Mouse (Mus musculus) ovary, postnatal 14 days (tissue): ENCODE results near the gene Kcnj15.

Experiments used
- DNase-seq: peaks from one replicate; pipeline ENCODE4 v3.0.0; 2022; ENCODE audit warnings: low spot score

Gene Kcnj15

GRCm38 (mm10) chr16:95257266-95257894 is at the start of gene Kcnj15:
Gene Kcnj15, plus strand, starts transcription at chr16:95257558.
- no peak for DNase-seq

DNA sequence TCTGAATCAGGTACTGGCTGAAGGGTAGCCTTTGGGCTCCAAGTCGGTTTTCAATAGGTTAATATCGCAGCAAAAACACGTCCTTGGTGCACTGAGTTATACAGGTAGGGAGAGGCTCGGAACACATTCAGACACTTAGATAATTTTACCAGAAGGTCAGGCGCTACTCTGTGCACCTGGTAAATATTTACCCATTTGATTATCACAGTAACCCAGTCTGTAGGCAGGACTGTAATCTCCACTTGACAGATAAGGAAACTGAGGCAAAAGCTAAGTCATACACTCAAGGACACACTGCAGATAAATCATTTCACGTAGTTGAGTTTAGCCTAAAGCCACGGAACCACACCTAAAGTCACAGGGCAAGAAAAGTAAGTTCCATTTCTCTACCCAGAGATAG is 49.1 kb upstream of the Kcnj15 start:
- no peak for DNase-seq

- DNase-seq: no peak
Measured at GRCm38 (mm10) chr16:95209011-95209466, 48.3 kb upstream of the Kcnj15 start.

DNA sequence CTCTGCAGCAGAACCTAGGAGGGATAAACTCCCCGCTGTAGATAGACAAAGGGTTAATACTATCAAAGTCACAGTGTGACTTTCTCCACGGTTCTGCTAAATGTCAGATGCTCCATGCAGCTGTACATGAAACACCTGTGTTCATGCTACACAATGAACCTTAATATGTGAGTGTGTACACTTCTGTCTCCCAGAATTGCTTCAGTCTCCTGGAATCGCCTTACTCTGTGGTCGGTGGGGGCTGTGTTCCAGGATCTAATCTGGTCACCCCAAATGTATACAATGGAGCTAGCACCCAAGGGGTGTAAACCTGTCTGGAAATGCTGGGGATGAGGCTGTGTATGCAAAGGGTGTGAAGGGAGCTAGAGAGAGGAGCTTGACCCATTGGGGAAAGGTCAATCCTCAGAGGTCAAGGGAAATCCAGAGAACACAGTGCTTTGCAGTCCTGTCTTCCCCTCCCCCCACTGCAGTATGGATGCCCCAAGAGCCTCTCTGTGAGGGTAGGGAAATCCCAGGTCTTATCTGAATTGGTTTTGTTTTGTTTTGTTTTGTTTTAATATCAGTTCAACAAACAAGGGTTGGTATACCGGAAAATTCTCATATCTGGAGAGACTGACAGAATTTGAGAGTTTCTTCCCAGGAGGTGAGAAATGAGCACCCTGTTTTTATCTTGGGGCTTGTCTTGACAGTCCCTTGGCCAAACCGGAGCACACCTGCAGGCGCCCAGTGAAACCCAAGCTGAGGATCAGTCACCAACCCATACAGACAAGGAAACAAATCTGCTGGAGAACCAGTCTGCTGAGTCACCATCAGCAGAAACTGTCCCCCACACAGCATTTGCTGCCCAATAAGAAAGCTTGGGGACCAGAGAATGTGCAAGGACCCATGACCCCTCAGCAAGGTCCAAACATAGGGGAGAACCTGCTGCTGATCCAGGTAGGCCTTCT is 42.8 kb upstream of the Kcnj15 start:
- no peak for DNase-seq

GRCm38 (mm10) chr16:95215782-95216181 is 41.6 kb upstream of the Kcnj15 start:
- no peak for DNase-seq

- no peak for DNase-seq
Measured at GRCm38 (mm10) chr16:95216346-95216745, 41.0 kb upstream of the Kcnj15 start.

DNA sequence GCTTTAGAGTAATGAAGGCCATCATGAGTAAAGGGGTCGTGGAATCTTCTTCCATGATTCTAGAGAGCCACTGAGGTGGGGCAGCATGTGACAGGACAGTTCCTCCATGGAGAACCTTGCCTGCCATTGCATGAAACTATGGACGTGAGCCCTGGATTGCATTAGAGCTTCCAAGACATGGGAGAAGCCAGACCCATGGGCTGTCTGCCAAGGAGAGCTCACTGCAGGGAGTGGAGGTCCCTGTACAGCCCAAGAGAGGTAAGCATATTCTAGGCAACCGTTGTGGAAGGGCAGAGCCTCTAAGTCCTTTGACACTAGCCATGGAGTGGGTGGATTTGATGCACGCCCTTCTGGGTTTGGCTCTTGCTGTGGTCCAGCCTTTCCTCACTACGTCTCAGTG is 40.5 kb upstream of the Kcnj15 start:
- no peak for DNase-seq

DNA sequence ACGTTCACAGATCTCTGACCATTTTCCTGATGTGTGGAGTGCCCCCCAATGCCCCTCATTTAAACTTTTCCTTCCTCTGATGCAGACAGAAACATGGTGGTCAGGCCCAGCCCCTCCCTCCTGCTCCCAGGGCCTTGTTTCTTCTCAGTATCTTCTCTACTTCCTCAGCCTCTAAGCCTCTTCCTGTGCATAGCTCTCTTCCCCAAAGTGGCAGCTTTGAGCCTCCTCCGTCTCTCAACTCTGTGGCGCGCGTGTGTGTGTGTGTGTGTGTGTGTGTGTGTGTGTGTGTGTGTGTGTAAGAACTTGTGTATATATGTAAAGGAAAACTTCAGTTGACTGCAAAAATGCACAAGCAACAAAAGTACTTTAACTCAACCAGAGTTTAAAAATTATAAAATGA is 38.6 kb upstream of the Kcnj15 start:
- DNase-seq: no peak

DNA sequence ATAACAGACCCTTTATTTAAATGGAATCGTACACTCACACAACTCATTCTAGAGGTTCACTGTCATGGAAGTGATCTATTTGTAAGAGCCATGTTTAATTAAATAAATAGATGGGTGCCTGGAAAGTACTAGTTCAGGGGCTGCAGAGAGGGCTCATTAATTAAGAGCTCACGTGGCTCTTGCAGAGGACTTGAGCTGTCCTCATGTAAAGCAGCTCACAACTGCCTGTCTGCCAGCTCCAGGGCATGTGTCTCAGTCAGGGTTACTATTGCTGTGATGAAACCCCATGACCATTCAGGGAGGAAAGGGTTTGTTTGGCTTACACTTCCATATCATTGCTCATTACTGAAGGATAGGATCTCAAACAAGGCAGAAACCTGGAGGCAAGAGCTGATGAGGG is 37.9 kb upstream of the Kcnj15 start:
- DNase-seq: no peak

DNA sequence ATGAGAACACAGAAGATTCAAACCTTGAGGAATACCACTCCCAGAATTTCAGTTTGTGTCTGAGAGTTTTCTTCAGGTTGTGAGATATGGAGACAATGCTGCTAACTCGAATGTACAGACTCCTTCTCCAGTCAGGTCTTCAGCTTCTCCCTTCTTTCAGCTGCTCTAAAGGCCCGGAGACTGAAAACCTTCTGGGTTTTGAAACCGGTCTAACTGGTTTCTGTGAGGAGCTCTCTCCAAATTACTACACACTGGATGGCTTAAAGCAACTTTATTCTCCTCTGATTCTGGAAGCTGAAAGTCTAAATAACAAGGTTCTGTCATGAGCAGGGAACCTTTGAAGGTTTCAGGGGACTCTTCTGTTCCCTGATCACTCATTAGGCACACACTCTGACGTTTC is 36.3 kb upstream of the Kcnj15 start:
- DNase-seq: no peak

GRCm38 (mm10) chr16:95222026-95222718 is 35.2 kb upstream of the Kcnj15 start:
- DNase-seq: no peak

DNA sequence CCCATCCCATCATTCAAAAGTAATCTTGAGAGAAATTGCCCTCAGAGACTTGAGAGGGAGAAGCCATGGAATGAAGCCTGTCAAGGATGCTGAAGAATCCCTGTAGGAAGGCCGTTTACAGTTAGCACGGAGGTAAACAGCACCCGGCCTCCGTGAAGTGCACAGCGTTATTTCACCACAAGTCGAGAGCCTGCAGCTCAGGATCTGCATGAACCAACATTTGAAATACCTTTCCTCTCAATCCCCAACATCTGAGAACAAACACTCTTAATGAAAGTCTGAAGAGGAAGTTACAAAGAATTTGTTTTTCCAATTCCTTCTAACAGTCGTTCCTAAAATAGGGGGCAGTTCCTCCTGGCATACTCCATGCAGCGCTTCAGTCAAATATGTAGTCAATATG is 33.9 kb upstream of the Kcnj15 start:
- no peak for DNase-seq

GRCm38 (mm10) chr16:95225285-95225684 is 32.1 kb upstream of the Kcnj15 start:
- DNase-seq: no peak

DNA sequence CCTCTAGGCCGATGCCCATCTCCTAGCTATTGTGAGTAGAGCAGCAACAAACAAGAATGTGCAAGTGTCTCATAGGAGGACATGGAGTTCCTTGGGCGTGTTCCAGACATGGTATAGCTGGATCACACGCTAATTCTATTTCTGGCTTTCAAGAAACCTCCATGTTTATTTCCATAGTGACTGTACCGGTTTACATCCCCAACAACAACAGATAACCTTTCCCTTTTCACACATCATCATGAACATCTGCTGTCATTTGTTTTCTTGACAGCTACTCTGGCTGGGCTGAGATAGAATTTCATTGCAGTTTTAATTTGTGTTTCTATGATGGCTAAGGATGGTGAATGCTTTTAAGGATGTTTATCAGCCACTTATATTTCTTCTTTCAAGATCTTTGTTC is 25.6 kb upstream of the Kcnj15 start:
- no peak for DNase-seq

DNA sequence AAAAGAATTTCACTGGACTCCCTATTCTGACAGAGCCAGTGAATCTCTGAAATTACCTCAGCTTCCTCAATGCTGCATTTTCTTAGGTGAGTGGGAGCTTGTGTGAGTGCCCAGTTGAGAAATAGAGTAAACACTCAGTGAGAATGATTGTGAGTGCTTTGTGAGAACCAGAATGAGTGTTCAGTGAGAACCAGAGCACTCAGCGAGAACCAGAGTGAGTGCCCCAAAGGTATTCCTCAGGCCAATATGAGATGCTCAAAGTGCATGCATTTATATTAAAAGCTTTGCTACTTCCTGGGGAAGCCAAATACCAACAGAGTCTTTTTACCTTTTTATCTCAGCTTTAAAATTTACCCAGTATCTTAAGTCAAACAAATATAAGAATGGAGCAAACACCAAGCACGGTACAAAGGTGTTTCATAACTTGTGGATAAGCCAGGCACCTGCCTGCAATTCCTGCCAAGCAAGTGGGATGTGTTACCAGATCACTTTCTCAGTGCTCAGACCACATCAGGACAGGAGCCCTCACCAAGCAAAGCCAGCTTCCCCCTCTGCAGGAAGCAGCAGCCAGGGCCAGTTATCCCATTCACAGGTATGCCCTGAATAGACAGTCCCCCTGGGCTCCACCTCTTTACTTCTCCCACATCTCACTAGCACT is 22.3 kb upstream of the Kcnj15 start:
- no peak for DNase-seq

DNA sequence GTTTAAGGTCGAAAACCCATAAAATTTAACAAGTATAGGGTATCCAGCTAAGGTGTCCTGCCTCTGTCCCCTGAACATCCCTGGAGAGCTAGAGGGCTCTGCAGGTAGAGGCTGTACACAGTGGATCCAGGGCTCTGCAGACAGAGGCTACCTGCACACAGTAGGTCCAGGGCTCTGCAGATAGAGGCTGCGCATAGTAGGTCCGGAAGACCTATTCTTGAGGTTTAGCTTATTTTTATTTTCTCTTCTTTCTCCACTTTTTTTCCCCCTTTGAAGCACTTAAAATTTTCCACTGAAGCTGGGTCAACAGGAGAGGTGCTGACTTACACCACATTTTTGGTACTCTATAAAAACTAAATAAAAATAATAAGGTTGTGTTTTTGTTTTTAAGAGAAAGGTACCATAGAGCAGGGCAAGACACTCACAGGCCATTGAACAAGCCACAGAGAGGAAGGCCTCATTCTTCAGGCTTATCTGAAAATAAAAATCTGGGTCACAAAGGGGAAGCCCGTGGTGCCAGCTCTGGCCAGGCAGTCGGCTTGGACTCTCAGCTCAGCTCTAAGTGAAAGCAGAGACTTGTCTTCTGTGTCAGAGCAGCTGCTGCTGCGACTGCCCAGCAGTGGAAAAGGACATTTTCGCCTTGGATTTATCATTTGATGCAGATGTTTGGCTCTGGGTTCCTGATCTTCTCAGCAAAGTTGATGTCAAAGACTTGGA is 18.0 kb upstream of the Kcnj15 start:
- DNase-seq: no peak

GRCm38 (mm10) chr16:95240688-95241087 is 16.7 kb upstream of the Kcnj15 start:
- DNase-seq: no peak

- DNase-seq: no peak
Measured at GRCm38 (mm10) chr16:95241581-95241980, 15.8 kb upstream of the Kcnj15 start.

DNA sequence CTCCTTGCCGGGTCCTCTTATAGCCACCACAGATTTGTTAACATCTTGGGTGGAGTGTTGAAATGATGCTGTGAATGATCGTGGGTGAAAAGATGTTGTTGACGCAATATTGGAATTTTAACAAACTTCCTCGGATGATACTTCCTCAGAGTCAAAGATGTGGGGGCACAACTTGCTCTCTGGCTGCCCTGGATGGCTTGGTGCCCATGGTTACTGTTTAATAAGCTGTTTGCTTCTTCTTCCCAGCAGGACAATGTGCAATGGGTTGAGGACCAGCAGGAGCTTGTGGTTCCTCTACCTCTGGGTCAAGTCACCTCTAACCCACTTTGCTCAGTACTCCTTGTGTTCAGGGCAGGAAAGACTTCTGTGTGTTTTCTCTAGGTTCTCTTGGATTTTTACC is 15.2 kb upstream of the Kcnj15 start:
- DNase-seq: no peak

DNA sequence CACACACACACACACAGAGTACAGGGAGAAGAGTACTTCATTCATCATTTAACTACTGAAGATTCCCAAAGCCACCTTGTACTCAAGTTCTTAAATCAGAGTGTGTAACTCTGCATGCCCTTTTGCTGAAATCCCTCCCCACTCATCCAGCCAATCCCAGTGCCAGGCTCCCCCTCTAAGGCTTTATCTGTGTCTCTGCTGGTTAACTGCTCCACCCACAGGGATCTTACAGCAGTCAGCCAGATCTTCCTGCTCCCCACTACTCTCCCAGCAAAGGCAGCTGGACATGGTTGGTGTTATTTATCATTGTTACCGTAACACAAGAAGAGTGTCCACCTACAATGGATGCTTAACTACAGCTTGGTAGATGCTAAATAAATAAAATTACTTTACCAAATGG is 14.0 kb upstream of the Kcnj15 start:
- no peak for DNase-seq

- DNase-seq: no peak
Measured at GRCm38 (mm10) chr16:95244626-95245303, 12.6 kb upstream of the Kcnj15 start.
